Mouse (Mus musculus): Measurements from ENCODE around the gene Trim26. TPM values are rescaled to one million over a fixed set of nuclear protein-coding genes. Genes with fewer than 3 reads are reported as not detected.
A peak's percentile ranks its signal among the peaks of the same experiment; 100 is the strongest.

Trim26 gene
- total and polyA plus RNA-seq, 2 experiments from 2014 or later, result 30.6 to 36.6 TPM

DNA sequence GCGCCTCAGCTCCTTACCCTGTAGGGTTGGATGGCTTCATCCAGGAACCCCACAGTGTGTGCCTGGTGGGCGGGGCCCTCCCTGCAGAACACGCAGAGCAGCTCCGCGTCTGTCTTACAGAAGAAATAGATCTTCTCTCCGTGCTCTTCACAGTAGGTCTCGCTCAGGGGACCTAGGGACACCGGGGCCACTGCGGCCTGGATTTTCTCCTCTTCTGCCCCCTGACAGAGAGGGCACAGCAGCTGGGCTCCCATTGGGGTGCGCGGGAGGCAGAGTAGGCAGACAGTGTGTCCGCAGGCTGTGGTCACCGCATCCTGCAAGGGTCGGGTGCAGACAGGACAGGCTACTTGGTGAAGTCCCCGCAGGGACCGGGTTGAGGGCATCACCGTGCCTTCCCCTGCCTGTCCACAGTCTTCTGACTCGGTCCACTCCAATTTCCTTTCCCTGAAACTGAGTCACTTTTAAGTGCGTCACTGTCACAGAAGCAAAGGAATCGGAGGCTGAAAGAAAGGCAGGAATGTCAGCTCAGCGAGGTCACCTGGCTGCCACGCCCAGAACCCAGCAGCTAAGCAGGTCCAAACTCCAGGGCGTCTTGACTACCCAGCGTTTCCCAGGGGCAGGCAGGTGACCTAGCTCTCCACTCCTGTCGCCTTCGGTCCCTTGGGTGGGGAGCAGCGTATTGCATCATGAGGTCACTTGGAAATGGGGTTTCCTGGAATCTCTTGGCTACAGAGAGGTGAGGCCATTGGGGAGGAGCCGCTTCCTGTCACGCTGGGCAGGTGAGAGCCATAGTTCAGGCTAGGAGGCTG is 30.0 kb downstream of the Trim26 start, which contains the start of gene Trim15:
Gene Trim15 (minus strand): TSS at position 492 of the 809 bp plus-strand sequence.
- no peaks in the 10 kb centered on the region; the same call in 1 of the 2 replicates for H3K27me3 ChIP-seq (ENCODE audit: insufficient read depth, low read length)
- TF ChIP-seq CTCF (IDR thresholded peaks at IDR 0.05; ENCODE audit: low read depth), result no peak
- ATAC-seq (peak; percentile 27), DNase-seq (no peak)
- WGBS, result 14% methylated on average over 29 of the region's 29 CpGs
- no peaks in the 10 kb centered on the region for H3K9me3 ChIP-seq (ENCODE audit: low read length)
- peak within 1 kb of the TSS; percentile 25 for H3K4me3 ChIP-seq (ENCODE audit: low read depth, low read length)
- no peak within 1 kb of the TSS for H3K27ac ChIP-seq (ENCODE audit: low read depth, low read length)
- H3K4me1 ChIP-seq (ENCODE audit: insufficient read depth), result peaks cover 5% of the 10 kb centered on the region; the same call in 1 of the 2 replicates
- no peaks in the 10 kb centered on the region for H3K36me3 ChIP-seq (ENCODE audit: insufficient read depth)
- peak within 1 kb of the TSS; percentile 48 for H3K4me2 ChIP-seq (ENCODE audit: low read depth)
- H3K9ac ChIP-seq, result no peak within 1 kb of the TSS

DNA sequence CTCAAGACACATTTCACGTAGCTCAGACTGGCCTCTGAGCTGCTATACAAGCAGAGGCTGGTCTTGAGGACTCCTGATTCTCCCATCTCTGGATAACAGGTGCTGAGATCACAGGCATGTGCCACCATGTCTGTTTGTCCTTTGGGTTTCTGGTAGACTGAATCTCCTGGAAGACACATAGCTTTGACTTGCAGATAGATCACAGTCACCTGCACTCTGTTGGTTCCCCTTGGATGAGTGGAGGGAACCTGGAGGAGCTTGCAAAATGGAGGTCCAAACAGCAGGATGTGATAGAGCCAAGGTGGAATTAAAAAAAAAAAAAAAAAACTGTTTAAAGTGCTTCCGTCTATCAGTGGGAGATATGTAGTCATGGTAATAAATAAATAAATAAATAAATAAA is 31.9 kb downstream of the Trim26 start:
- DNase-seq (no peak), ATAC-seq (no peak)
- Histone ChIP-seq H3K4me3 (ENCODE audit: low read depth, low read length) (no peak overlapping the region), H3K4me1 (ENCODE audit: insufficient read depth) (peaks cover 5% of the 10 kb centered on the region; the same call in 1 of the 2 replicates), H3K36me3 (ENCODE audit: insufficient read depth) (no peaks in the 10 kb centered on the region), H3K27me3 (ENCODE audit: insufficient read depth, low read length) (no peaks in the 10 kb centered on the region; the same call in 1 of the 2 replicates), H3K27ac (ENCODE audit: low read depth, low read length) (no peak overlapping the region), H3K9me3 (ENCODE audit: low read length) (no peaks in the 10 kb centered on the region), H3K4me2 (ENCODE audit: low read depth) (no peak overlapping the region), H3K9ac (no peak overlapping the region)
- TF ChIP-seq CTCF (IDR thresholded peaks at IDR 0.05; ENCODE audit: low read depth), result no peak
- WGBS, result 89% methylated on average over 2 of the region's 2 CpGs

DNA sequence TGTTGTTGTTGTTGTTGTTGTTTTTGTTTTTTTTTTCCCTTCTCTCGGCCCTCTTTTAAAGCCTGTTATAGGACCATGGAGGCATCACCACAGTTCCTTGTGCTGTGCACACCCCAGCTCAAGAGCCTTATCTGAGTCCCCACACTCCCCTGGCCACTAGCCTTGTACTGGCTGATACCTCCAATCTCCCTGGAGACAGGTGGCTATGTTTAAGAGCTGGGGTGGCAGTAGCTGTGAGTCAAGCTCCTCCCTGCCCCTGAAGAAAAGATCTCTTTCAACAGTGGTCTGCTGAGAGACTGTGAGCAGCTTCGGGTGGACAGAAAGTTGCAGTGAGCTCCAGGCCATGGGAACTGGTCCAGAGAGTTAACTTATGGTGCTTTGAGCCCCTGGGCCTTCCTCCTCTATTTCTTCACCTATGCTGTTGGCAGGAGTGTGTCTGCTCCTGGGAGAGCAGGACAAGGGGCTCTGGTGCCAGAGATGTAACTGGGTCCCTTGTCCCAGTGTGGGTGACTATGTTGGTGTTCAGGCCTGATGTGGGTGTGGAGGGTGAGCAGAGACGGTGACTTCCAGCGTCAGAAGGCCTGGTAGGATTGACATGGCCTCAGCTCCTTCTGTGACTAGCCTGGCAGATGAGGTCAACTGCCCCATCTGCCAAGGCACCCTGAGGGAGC is 32.5 kb downstream of the Trim26 start, which contains the start of gene Trim10:
Gene Trim10 (plus strand): TSS at position 291 of the 671 bp plus-strand sequence.
- Histone ChIP-seq H3K4me1 (ENCODE audit: insufficient read depth) (peaks cover 5% of the 10 kb centered on the region; the same call in 1 of the 2 replicates), H3K9ac (no peak within 1 kb of the TSS), H3K27ac (ENCODE audit: low read depth, low read length) (no peak within 1 kb of the TSS), H3K9me3 (ENCODE audit: low read length) (no peaks in the 10 kb centered on the region), H3K4me2 (ENCODE audit: low read depth) (no peak within 1 kb of the TSS), H3K36me3 (ENCODE audit: insufficient read depth) (no peaks in the 10 kb centered on the region), H3K27me3 (ENCODE audit: insufficient read depth, low read length) (no peaks in the 10 kb centered on the region; the same call in 1 of the 2 replicates), H3K4me3 (ENCODE audit: low read depth, low read length) (no peak within 1 kb of the TSS)
- 80% methylated on average over 4 of the region's 4 CpGs for WGBS
- ATAC-seq (no peak), DNase-seq (no peak)
- TF ChIP-seq CTCF (IDR thresholded peaks at IDR 0.05; ENCODE audit: low read depth), result no peak

- ATAC-seq (no peak), DNase-seq (no peak)
- H3K27ac ChIP-seq (ENCODE audit: low read depth, low read length), result no peak overlapping the region
- WGBS, result 80% methylated on average over 25 of the region's 25 CpGs
- TF ChIP-seq CTCF (IDR thresholded peaks at IDR 0.05; ENCODE audit: low read depth), result no peak
- no peaks in the 10 kb centered on the region; the same call in 1 of the 2 replicates for H3K27me3 ChIP-seq (ENCODE audit: insufficient read depth, low read length)
- H3K9me3 ChIP-seq (ENCODE audit: low read length), result no peaks in the 10 kb centered on the region
- H3K4me3 ChIP-seq (ENCODE audit: low read depth, low read length), result no peak overlapping the region
- H3K4me1 ChIP-seq (ENCODE audit: insufficient read depth), result peaks cover 5% of the 10 kb centered on the region; the same call in 1 of the 2 replicates
- no peak overlapping the region for H3K9ac ChIP-seq
- H3K4me2 ChIP-seq (ENCODE audit: low read depth), result no peak overlapping the region
- no peaks in the 10 kb centered on the region for H3K36me3 ChIP-seq (ENCODE audit: insufficient read depth)
Measured at GRCm38 (mm10) chr17:36869955-36870810, 33.2 kb downstream of the Trim26 start.

DNA sequence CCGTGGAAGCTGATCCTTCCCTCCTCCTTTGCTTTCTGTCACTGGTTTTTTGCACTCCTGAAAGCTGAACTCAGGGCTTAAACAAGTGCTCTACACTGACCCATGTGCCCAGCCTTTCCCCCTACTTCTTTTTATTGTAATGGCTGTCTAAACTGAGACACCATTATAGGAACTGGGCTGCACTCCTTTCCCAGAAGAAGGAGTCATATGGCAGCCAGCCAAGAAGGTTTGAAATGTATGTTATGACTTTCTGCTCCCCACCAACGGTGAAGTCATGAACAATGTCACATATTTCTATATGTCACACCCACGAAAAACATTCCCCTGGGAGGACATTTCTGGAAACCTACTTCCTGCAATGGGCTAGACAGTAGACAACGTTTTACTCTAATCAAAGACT is 37.7 kb downstream of the Trim26 start:
- Histone ChIP-seq H3K36me3 (ENCODE audit: insufficient read depth) (no peaks in the 10 kb centered on the region), H3K27ac (ENCODE audit: low read depth, low read length) (no peak overlapping the region), H3K27me3 (ENCODE audit: insufficient read depth, low read length) (no peaks in the 10 kb centered on the region), H3K9me3 (ENCODE audit: low read length) (no peaks in the 10 kb centered on the region), H3K9ac (no peak overlapping the region), H3K4me3 (ENCODE audit: low read depth, low read length) (no peak overlapping the region), H3K4me1 (ENCODE audit: insufficient read depth) (no peaks in the 10 kb centered on the region), H3K4me2 (ENCODE audit: low read depth) (no peak overlapping the region)
- DNase-seq (no peak), ATAC-seq (no peak)
- TF ChIP-seq CTCF (IDR thresholded peaks at IDR 0.05; ENCODE audit: low read depth), result no peak
- WGBS, result 72% methylated on average over 4 of the region's 4 CpGs

GRCm38 (mm10) chr17:36883350-36883749 is 46.4 kb downstream of the Trim26 start:
- ATAC-seq (no peak), DNase-seq (no peak)
- Histone ChIP-seq H3K9ac (no peak overlapping the region), H3K4me3 (ENCODE audit: low read depth, low read length) (no peak overlapping the region), H3K27me3 (ENCODE audit: insufficient read depth, low read length) (no peaks in the 10 kb centered on the region), H3K9me3 (ENCODE audit: low read length) (no peaks in the 10 kb centered on the region), H3K27ac (ENCODE audit: low read depth, low read length) (no peak overlapping the region), H3K4me2 (ENCODE audit: low read depth) (no peak overlapping the region), H3K36me3 (ENCODE audit: insufficient read depth) (no peaks in the 10 kb centered on the region), H3K4me1 (ENCODE audit: insufficient read depth) (no peaks in the 10 kb centered on the region)
- no peak for TF ChIP-seq CTCF (IDR thresholded peaks at IDR 0.05; ENCODE audit: low read depth)
- WGBS, result 71% methylated on average over 2 of the region's 2 CpGs

Data from forebrain, postnatal 0 days (tissue).